Mouse (Mus musculus): ENCODE measurements at regions not wholly inside any gene's neighbourhood (a gene's known extent, or its start where the extent isn't known, plus 50 kb on each side); places are given as distances from the start of the nearest gene placed in this dataset.
"Not testable (repeated sequence)": the region's sequence is repeated elsewhere in the genome, so short reads cannot be mapped to it uniquely, and the experiment has no call there.

DNA sequence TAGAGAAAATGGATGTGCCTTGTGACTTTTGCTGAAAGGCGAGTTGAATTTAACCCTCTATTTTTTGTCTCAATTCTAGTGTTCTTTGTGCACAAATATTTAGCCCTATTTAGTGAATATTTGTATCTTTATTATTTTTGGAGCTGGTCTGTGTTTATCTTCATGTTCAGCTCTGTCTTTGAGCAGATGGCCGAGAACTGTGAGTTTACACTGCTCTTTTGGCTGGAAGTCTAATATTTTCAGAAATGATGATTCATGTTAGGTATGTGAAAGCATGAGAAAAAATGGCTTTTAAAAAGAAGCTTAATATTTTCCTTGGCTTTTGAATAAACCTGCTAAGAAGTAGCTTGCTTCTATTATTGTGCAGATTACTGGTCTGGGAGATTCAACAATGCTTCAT is 505.4 kb downstream of the Sema5a start:
- intact Hi-C loops (cut with DNase I) = no loop called here
- no peak for DNase-seq (ENCODE audit: low spot score in 2 of 2)

DNA sequence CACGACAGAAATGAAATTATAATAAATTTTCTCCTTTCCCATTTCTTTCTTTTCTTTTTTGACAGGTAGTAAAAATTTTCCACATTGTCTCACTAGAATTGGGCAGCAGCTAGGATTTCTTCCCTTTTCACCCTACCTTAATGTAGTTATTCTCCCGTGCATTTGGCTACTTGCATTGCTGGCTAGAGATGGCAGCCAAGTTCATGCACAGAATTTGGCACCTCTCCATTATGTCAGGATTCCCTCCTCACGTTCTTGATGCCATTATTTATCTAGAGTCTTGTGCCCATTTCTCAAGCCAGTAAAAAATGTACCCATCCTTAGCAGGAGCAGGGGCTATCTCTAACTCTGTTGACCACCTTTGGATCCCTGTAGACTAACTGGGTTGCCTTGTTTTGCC is 507.4 kb downstream of the Sema5a start:
- no peak for DNase-seq (ENCODE audit: low spot score in 2 of 2)
- intact Hi-C loops (cut with DNase I) = no loop called here

DNA sequence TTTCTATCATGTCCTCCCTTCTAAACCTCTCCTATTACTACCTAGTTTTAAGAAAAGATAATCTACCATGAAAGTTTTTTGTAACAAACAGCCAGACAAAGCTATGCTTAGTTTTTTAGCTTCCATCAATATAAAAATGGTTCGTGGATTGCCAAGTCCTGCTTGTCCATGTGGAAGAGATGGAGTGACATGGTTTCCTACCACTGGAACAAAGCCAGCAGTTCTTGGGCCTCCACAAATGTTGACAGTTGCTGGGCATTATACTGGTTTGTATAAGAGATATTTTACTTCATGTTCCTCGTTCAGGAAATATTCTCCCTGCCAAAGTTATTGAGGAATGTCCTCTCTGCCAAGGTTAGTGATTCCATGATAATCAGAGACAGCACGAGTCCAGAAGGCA is 515.5 kb downstream of the Sema5a start:
- no peak for DNase-seq (ENCODE audit: low spot score in 2 of 2)

DNA sequence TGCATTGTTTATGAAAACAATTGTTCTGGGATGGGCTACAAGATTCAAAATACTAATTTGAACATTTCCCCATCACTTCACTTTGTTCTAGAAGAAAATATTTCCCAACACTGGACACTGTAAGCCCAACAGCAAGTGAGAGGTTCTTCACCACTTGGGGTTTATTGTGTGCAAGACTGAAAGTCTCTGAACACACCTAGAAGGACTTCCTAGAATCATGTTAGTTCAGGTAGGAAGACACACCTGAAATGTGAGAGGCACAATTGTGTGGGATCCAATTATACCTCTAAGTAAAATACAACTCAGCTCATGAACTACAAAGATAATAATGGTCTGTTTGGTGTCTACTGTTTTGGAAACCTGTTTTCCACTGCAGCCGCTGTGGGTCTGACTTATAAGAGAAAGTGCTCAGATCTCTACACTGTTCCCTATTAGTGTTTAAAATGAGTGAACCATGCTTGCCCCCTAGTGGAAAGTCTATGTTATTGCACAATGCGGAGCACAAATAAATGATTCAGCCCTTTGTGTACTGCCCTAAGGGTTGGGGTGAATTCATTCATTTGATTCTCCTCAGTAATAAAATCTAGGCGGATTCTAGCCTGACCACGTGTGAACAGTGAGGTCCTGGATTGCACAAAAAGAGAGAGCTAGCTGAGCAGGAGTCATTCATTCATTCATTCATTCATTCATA is 521.5 kb downstream of the Sema5a start:
- intact Hi-C loops (cut with DNase I) = no loop called here

More for the DNA sequence above, 515.5 kb downstream of the Sema5a start:
- intact Hi-C loops (cut with DNase I) = no loop called here

DNA sequence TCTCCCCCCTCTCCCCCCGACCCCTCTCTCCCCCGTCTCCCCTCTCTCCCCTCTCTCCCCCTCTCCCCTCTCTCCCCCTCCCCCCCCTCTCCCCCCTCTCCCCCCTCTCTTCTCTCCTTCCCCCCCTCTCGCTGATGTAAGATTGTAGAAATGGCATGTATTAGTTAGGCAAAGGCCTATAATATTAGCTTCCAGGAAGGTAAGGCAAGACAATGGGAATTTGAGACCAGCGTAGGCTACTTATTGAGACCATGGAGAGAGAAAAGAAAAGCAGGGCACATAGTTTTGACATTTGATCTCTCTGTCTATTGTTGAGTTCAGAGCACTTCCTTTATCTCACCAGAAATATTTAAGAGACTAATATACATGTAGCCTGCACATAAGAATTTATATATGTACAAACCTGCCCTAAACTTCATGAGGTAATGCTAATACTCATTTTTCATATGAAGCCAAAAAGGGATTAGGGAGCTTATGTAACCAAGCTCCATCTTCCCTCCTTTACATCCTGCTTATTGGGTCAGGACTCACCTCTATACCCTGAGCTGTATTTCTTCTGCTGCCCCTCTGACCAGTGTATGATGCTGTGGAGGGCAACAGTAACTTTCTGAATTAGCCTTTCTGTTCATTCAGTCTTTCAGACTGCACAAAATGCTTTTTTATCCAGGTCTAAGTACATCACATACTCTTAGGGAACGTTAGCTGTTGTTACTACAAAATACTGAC is 522.3 kb downstream of the Sema5a start:
- intact Hi-C loops (cut with DNase I) = no loop called here
- DNase-seq (ENCODE audit: low spot score in 2 of 2) = no peak

More for the DNA sequence above, 521.5 kb downstream of the Sema5a start:
- DNase-seq (ENCODE audit: low spot score in 2 of 2) = peak; percentile 8 to 15

DNA sequence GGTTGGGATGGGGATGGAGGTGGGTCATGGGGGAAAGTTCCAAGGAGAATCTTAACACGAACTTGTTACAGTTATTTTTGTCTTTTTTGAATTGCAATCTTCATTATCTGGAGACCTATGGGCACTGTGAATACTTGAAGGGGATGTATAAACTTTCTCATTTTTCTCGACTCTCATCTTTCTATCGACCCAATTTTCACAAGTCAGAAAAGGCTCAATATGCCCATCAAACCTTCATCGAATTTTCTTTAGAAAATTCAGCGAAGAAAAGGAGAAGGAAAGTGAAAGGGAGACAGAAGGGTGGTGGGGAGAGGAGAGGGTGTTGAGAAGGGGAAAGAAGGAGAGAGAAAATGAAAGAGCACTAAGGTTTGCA is 533.6 kb downstream of the Sema5a start:
- DNase-seq (ENCODE audit: low spot score in 2 of 2) = not testable (repeated sequence)

DNA sequence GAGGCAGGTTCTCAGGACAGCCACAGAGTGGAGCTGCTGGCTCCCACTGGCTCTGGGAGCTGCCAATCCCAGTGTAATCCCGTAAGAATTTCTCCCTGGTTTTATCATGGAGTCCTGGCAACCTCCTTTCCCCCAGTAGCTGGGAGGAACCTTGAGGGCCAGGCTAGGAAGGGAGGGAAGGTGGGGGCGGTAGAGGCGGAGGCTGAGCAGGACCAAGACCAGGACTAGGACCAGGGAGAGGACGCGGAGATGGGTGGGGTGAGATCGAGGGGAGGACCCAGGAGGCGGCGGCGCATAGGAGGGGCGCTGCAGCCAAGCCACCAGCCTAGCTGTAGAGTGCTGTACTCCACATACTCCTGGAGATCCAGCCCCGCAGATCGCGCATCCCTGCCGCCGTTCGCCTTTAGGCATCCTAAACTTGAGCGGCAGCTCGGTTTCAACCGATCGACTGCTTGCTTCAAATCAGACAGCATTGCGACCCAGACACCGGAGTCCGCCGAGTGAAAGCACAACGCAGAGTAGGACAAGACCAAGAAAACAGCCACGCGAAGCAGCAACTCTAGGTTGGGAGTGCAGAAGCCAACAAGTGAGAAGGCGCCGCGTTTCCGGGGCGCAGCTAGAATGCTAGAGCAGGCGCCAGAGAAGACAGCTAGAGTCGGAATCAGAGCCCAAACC is 534.1 kb downstream of the Sema5a start:
- intact Hi-C loops (cut with DNase I) = not testable (repeated sequence)
- peak; percentile 72 to 86 for DNase-seq (ENCODE audit: low spot score in 2 of 2)

More for the DNA sequence above, 533.6 kb downstream of the Sema5a start:
- intact Hi-C loops (cut with DNase I) = not testable (repeated sequence)

DNA sequence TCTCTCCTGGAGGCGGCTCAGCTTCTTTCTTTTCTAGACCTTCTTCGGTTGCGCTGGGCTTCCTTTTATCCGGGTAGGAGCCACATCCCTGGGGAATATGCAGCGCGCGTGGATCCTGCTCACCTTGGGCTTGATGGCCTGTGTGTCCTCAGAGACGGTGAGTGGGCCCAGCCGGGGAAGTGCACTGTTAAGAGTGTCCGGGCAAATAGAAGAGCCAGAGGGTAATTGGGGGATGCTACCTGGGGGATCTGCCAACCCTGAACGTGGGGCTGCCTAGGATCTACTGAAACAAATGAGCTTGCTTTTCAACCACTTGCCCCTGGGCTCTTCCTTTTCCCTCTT is 534.6 kb downstream of the Sema5a start:
- DNase-seq (ENCODE audit: low spot score in 2 of 2); intact Hi-C loops (cut with DNase I): not testable (repeated sequence)

DNA sequence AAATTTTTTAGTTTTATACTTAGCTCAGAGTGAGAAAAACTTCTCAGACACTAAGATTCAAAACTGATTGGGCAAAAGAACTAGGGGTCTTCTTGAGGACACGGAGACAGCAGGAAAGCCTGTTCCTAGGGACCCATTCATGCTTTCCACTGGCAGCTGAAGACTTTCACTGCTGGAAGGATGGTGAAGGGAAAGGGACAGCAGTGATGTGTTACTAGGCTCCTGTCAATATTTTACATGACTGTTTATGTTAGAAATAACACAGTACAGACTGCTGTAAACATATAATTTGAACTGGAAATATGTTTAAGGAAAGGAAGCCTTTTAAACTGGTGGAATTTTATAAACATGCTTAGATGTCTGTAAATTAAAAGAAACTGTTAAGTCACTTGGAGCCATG is 537.0 kb downstream of the Sema5a start:
- intact Hi-C loops (cut with DNase I) = loop anchor here (5.0 kb wide), 1 partner anchor 1241 kb away; no protein-coding TSS in a partner anchor
- not testable (repeated sequence) for DNase-seq (ENCODE audit: low spot score in 2 of 2)

DNA sequence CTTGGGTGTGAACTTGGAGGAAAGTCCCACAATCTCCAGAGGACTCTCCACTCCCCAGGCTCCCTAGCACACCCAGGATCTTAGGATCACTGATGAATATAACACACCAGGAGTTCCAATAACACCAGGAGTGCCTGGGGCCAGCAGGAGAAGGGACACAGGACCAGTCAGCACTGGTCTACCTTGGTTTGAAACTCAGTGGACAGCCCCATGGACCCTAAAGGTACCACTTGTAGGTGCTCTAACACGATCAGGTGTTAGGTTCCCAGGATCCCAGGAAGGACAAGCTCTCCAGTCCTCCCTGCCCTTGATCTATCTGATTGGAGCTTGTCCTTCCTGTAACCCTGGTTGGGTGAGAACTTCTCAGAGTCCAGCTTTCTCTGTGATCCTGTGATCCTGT is 554.6 kb downstream of the Sema5a start:
- DNase-seq (ENCODE audit: low spot score in 2 of 2) = no peak
- intact Hi-C loops (cut with DNase I) = no loop called here

DNA sequence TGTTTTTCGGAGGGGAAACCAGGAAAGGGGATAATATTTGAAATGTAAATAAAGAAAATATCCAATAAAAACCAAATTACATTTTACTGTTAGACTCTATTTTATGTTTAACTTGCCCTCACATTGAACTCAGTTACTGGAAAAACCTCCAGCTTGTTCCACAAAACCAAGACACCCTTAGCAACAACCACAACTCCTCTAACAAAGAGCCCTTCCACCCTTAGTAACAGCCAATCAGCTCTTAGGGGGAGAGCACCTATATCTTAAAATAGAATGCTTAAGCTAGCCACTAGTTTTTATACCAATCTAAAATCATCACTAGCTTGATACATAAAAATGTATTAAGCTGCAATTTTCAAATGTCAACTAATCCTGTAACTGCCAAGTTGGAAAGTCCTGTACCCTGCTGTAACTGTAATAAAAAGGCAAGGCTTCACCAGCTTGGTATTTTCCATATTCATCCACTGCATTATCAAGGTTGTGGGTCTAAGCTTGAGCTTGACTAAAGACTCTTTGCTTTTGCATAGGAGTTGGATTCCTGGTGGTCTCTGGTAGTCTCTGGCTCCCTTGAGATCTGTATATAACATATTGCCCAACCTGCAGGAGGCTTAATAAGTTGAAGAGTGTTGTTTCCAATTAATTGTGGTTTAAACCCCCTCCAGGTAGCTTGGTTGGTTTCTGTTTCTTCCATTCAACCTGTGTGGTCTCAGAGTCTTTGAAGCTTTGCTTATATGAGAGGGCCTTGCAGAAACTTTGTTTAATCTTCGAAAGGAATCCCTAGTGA is 566.4 kb downstream of the Sema5a start:
- DNase-seq (ENCODE audit: low spot score in 2 of 2) = peak in 1 of 2 experiments; percentile 4
- intact Hi-C loops (cut with DNase I) = no loop called here

DNA sequence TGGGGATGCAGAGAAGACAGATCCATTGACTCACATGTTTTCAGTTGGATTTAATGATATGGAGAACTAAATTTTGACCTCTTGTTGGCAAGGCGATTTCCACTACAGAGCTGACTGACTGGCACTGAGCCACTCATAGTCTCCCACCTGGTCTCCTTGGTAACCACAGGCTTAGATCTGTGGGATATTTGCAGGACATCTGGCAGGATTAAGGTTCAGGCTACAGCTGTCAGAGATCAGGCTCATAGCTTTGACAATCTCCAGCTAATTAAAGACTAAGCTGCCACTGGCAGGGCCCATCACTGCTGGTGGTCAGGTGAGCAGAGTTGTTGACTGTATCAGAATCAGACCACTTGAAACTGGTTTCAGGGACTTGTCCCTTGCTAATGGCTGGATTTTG is 595.4 kb downstream of the Sema5a start:
- DNase-seq (ENCODE audit: low spot score in 2 of 2) = no peak
- intact Hi-C loops (cut with DNase I) = no loop called here
